Mouse (Mus musculus): ENCODE measurements around the gene Arpc1b. TPM values are rescaled to one million over a fixed set of nuclear protein-coding genes. Genes with fewer than 3 reads are reported as not detected.

Gene Arpc1b
- polyA plus RNA-seq, 1 experiment: not detected

- H3K27ac ChIP-seq (ENCODE audit: insufficient read depth, low read depth, low read length): no peak overlapping the region
- 6% methylated on average over 6 of the region's 6 CpGs for WGBS
- TF ChIP-seq POLR2A (IDR thresholded peaks at IDR 0.05; ENCODE audit: insufficient read depth, low read depth, low read length): no peak
- no peak for TF ChIP-seq CTCF (IDR thresholded peaks at IDR 0.05; ENCODE audit: insufficient read depth, low read depth, low read length)
Measured at GRCm38 (mm10) chr5:145138836-145139235, 24.8 kb downstream of the Arpc1b start.

DNA sequence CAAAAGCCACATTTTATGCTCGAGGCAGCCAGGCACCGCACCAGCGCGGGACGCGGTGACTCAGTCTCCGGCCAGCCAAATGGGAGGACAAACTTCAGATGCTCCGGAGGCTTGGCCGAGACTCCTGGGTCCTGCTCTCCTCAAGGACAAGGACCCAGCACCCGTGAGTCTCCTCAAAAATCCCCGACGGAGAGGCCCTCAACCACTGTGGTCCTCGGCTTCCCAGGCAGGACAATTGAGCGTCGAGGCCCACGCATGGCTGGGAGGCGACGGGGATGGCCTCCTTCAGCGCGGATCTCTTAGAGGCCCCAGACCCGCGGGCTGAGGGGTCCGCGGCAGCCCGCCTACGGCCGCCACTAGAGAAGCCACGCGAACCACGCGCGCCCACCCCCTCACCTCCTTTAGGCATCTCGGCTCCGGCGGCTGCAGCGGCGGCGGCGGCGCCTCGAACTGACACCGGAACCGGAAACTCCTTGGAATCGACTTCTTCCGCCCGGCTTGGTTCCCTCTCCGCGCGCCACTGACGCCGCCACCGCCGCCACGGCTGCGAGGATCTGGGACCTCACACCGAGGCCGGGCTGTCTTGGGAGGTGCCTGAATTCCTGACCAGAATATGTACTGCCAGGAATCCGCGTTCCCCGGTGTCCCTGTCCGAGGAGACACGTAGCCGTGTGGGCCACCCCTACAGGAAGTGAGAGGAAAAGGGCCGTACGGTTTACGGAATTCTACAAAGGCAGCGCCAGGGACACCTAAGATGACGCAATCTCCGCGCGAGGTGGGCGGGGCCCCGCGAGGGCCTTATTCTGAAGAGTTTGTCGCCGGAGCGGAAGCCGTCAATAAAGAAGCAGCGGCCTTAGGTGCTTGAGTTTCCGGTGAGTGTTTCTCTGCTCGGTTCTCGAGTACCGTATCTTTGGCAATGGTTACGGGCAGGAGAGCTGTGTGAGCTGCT is 25.8 kb downstream of the Arpc1b start, which contains the start of the genes Pdap1 and Bud31:
Gene Pdap1, minus strand, starts transcription at position 668 of the 949 bp plus-strand sequence.
Gene Bud31, plus strand, starts transcription at position 792 of the 949 bp plus-strand sequence.
- WGBS: under 1% methylated on average over 84 of the region's 84 CpGs
- H3K27ac ChIP-seq (ENCODE audit: insufficient read depth, low read depth, low read length): peak within 1 kb of the TSS; percentile 100

More at GRCm38 (mm10) chr5:145138836-145139235, 24.8 kb downstream of the Arpc1b start:
- Histone ChIP-seq H3K4me1 (ENCODE audit: control insufficient read depth, insufficient read depth, low read length) (peaks cover 4% of the 10 kb centered on the region), H3K4me3 (ENCODE audit: insufficient read depth, low read depth, low read length) (peak overlapping the region; percentile 12; the same call in 1 of the 2 replicates)

GRCm38 (mm10) chr5:145140611-145141010 is 26.6 kb downstream of the Arpc1b start:
- Histone ChIP-seq H3K4me3 (ENCODE audit: insufficient read depth, low read depth, low read length) (peak overlapping the region; percentile 80), H3K4me1 (ENCODE audit: control insufficient read depth, insufficient read depth, low read length) (peaks cover 4% of the 10 kb centered on the region), H3K27ac (ENCODE audit: insufficient read depth, low read depth, low read length) (peak overlapping the region; percentile 100; the same call in 1 of the 2 replicates)
- TF ChIP-seq POLR2A (IDR thresholded peaks at IDR 0.05; ENCODE audit: insufficient read depth, low read depth, low read length) (no peak), CTCF (IDR thresholded peaks at IDR 0.05; ENCODE audit: insufficient read depth, low read depth, low read length) (no peak)
- under 1% methylated on average over 18 of the region's 18 CpGs for whole genome bisulfite sequencing

More for the DNA sequence above, 25.8 kb downstream of the Arpc1b start, which contains the start of the genes Pdap1 and Bud31:
- H3K4me3 ChIP-seq (ENCODE audit: insufficient read depth, low read depth, low read length): peak within 1 kb of the TSS; percentile 80
- TF ChIP-seq POLR2A (IDR thresholded peaks at IDR 0.05; ENCODE audit: insufficient read depth, low read depth, low read length) (peak; percentile 27), CTCF (IDR thresholded peaks at IDR 0.05; ENCODE audit: insufficient read depth, low read depth, low read length) (no peak)
- H3K4me1 ChIP-seq (ENCODE audit: control insufficient read depth, insufficient read depth, low read length): peaks cover 4% of the 10 kb centered on the region

DNA sequence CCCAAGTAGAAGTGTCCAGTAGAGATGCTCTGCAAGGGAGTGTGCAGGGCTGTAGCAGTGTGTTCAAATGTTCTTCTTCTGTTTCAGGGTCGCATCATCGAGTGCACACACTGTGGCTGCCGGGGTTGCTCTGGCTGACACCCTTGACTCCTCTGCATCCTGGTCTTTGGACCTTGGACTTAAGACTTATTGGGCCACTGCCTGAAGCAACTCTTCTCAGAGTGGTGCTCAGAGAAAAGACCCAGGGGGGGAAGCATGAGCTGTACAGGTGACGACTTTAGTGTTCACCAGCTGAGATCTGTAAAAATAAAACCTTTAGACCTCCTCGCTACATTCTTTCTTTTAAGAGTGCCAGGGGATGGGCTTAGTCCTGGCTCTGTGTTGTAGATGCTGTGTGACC is 33.7 kb downstream of the Arpc1b start:
- 89% methylated on average over 5 of the region's 5 CpGs for WGBS
- TF ChIP-seq CTCF (IDR thresholded peaks at IDR 0.05; ENCODE audit: insufficient read depth, low read depth, low read length): no peak
- no peak for TF ChIP-seq POLR2A (IDR thresholded peaks at IDR 0.05; ENCODE audit: insufficient read depth, low read depth, low read length)
- Histone ChIP-seq H3K27ac (ENCODE audit: insufficient read depth, low read depth, low read length) (no peak overlapping the region), H3K4me1 (ENCODE audit: control insufficient read depth, insufficient read depth, low read length) (no peaks in the 10 kb centered on the region), H3K4me3 (ENCODE audit: insufficient read depth, low read depth, low read length) (no peak overlapping the region)

GRCm38 (mm10) chr5:145149294-145149693 is 35.3 kb downstream of the Arpc1b start:
- Histone ChIP-seq H3K27ac (ENCODE audit: insufficient read depth, low read depth, low read length) (no peak overlapping the region), H3K4me3 (ENCODE audit: insufficient read depth, low read depth, low read length) (no peak overlapping the region), H3K4me1 (ENCODE audit: control insufficient read depth, insufficient read depth, low read length) (no peaks in the 10 kb centered on the region)
- TF ChIP-seq POLR2A (IDR thresholded peaks at IDR 0.05; ENCODE audit: insufficient read depth, low read depth, low read length) (no peak), CTCF (IDR thresholded peaks at IDR 0.05; ENCODE audit: insufficient read depth, low read depth, low read length) (no peak)
- WGBS: 90% methylated on average over 6 of the region's 6 CpGs

DNA sequence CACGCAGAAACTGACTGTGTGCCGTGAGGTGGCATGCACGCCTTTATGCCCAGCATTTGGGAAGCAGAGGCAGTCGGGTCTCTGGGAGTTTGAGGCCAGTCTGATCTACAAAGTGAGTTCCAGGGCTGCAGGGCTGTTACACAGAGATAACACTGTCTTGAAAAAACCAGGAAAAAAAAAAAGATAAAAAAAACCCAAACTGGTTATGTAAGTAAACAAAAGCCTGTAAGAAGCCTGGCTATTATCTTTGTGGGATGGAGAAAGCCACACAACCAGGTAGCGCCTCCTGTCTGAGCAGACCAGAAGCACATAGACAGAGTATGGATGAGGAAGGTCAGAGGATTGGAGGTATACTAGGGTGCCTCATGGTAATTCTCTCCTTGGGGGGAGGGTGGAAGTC is 38.7 kb downstream of the Arpc1b start:
- Histone ChIP-seq H3K4me3 (ENCODE audit: insufficient read depth, low read depth, low read length) (no peak overlapping the region), H3K4me1 (ENCODE audit: control insufficient read depth, insufficient read depth, low read length) (no peaks in the 10 kb centered on the region), H3K27ac (ENCODE audit: insufficient read depth, low read depth, low read length) (no peak overlapping the region)
- no peak for TF ChIP-seq POLR2A (IDR thresholded peaks at IDR 0.05; ENCODE audit: insufficient read depth, low read depth, low read length)
- TF ChIP-seq CTCF (IDR thresholded peaks at IDR 0.05; ENCODE audit: insufficient read depth, low read depth, low read length): no peak
- WGBS: 94% methylated on average over 5 of the region's 5 CpGs

DNA sequence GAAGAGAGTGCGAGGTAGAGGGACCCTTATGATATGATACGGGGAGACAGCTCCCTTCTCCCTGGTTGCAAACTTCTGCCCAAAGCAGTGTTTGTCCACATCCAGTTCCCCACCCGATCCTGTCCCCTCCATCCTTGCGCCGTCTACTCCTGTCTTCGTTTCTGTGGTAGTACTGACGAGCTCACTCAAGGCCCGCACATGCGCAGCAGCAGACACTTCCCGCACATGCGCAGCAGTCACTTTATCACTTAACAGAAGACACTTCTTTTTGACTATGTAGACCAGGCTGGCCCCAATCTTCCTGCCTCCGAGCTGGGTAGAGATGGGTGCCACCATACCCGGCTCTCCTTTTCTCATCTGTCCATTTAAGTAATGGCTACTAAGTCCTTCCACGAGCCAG is 47.3 kb downstream of the Arpc1b start:
- 95% methylated on average over 14 of the region's 14 CpGs for WGBS
- H3K4me3 ChIP-seq (ENCODE audit: insufficient read depth, low read depth, low read length): no peak overlapping the region

DNA sequence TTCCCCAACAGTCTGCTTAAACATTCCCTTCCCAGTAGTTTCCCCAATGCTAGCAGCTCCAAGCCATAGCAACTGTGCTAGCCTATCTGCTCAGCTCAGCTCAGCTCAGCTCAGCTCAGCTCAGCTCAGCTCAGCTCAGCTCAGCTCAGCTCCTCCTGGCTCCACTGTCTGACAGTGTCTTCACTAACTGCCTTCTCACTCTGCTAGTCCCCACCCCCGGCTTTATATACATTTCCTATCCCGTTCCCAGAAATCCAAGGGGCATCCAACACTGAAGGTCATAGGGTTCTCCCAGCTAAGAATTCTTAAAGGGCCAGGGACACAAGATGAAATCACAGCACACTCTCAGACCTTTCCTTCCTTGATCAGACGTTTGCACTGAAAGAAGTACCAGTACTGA is 50.7 kb downstream of the Arpc1b start:
- no peak overlapping the region for H3K4me3 ChIP-seq (ENCODE audit: insufficient read depth, low read depth, low read length)
- TF ChIP-seq POLR2A (IDR thresholded peaks at IDR 0.05; ENCODE audit: insufficient read depth, low read depth, low read length) (no peak), CTCF (IDR thresholded peaks at IDR 0.05; ENCODE audit: insufficient read depth, low read depth, low read length) (no peak)
- 69% methylated on average over 3 of the region's 3 CpGs for WGBS
- H3K27ac ChIP-seq (ENCODE audit: insufficient read depth, low read depth, low read length): no peak overlapping the region
- peaks cover 15% of the 10 kb centered on the region for H3K4me1 ChIP-seq (ENCODE audit: control insufficient read depth, insufficient read depth, low read length)

More for the DNA sequence above, 47.3 kb downstream of the Arpc1b start:
- TF ChIP-seq POLR2A (IDR thresholded peaks at IDR 0.05; ENCODE audit: insufficient read depth, low read depth, low read length): no peak
- TF ChIP-seq CTCF (IDR thresholded peaks at IDR 0.05; ENCODE audit: insufficient read depth, low read depth, low read length): no peak
- H3K27ac ChIP-seq (ENCODE audit: insufficient read depth, low read depth, low read length): no peak overlapping the region
- H3K4me1 ChIP-seq (ENCODE audit: control insufficient read depth, insufficient read depth, low read length): peaks cover 13% of the 10 kb centered on the region

GRCm38 (mm10) chr5:145165184-145165583 is 51.2 kb downstream of the Arpc1b start:
- Histone ChIP-seq H3K4me1 (ENCODE audit: control insufficient read depth, insufficient read depth, low read length) (peaks cover 15% of the 10 kb centered on the region), H3K4me3 (ENCODE audit: insufficient read depth, low read depth, low read length) (no peak overlapping the region), H3K27ac (ENCODE audit: insufficient read depth, low read depth, low read length) (no peak overlapping the region)
- TF ChIP-seq POLR2A (IDR thresholded peaks at IDR 0.05; ENCODE audit: insufficient read depth, low read depth, low read length): no peak
- no peak for TF ChIP-seq CTCF (IDR thresholded peaks at IDR 0.05; ENCODE audit: insufficient read depth, low read depth, low read length)
- WGBS: 85% methylated on average over 15 of the region's 15 CpGs
